Mouse (Mus musculus) embryo, embryonic 9.5 days (tissue): ENCODE results near the gene Pkd1l2.

ENCODE experiments used
- DNase-seq: peaks from one replicate; pipeline ENCODE4 v3.0.0-alpha.2; 2017; ENCODE audit errors: extremely low spot score

Gene Pkd1l2

GRCm38 (mm10) chr8:117085521-117085920, 3.3 kb upstream of the Pkd1l2 start:
- DNase-seq = no peak

GRCm38 (mm10) chr8:117082947-117083559, 804 bp upstream of the Pkd1l2 start:
- no peak for DNase-seq

- no peak for DNase-seq
Observed at GRCm38 (mm10) chr8:117079652-117080051, 2.6 kb downstream of the Pkd1l2 start.

- no peak for DNase-seq
Observed at GRCm38 (mm10) chr8:117078367-117078926, 3.8 kb downstream of the Pkd1l2 start.

- no peak for DNase-seq
Observed at GRCm38 (mm10) chr8:117074350-117075182, 7.7 kb downstream of the Pkd1l2 start.

- DNase-seq = no peak
Observed at GRCm38 (mm10) chr8:117069708-117070107, 12.5 kb downstream of the Pkd1l2 start.

- DNase-seq = no peak
Observed at GRCm38 (mm10) chr8:117068294-117068693, 14.0 kb downstream of the Pkd1l2 start.

- no peak for DNase-seq
Observed at GRCm38 (mm10) chr8:117067396-117067795, 14.9 kb downstream of the Pkd1l2 start.

GRCm38 (mm10) chr8:117066955-117067354, 15.3 kb downstream of the Pkd1l2 start:
- no peak for DNase-seq

- no peak for DNase-seq
Observed at GRCm38 (mm10) chr8:117061180-117061880, 20.9 kb downstream of the Pkd1l2 start.

- DNase-seq = no peak
Observed at GRCm38 (mm10) chr8:117060306-117060705, 21.9 kb downstream of the Pkd1l2 start.

GRCm38 (mm10) chr8:117059021-117059420, 23.2 kb downstream of the Pkd1l2 start:
- no peak for DNase-seq

- DNase-seq = no peak
Observed at GRCm38 (mm10) chr8:117055097-117055496, 27.2 kb downstream of the Pkd1l2 start.

- no peak for DNase-seq
Observed at GRCm38 (mm10) chr8:117054146-117054545, 28.1 kb downstream of the Pkd1l2 start.

GRCm38 (mm10) chr8:117053135-117054079, 28.8 kb downstream of the Pkd1l2 start:
- DNase-seq = no peak

GRCm38 (mm10) chr8:117051316-117051715, 30.9 kb downstream of the Pkd1l2 start:
- no peak for DNase-seq

- DNase-seq = no peak
Observed at GRCm38 (mm10) chr8:117050763-117051162, 31.5 kb downstream of the Pkd1l2 start.

- DNase-seq = no peak
Observed at GRCm38 (mm10) chr8:117049444-117049843, 32.8 kb downstream of the Pkd1l2 start.

- no peak for DNase-seq
Observed at GRCm38 (mm10) chr8:117043584-117043983, 38.7 kb downstream of the Pkd1l2 start.

GRCm38 (mm10) chr8:117039843-117040242, 42.4 kb downstream of the Pkd1l2 start:
- no peak for DNase-seq

- no peak for DNase-seq
Observed at GRCm38 (mm10) chr8:117037374-117037935, 44.8 kb downstream of the Pkd1l2 start.
